ENCODE assay signal across 9 mouse cellular contexts in the genomic region with DNA sequence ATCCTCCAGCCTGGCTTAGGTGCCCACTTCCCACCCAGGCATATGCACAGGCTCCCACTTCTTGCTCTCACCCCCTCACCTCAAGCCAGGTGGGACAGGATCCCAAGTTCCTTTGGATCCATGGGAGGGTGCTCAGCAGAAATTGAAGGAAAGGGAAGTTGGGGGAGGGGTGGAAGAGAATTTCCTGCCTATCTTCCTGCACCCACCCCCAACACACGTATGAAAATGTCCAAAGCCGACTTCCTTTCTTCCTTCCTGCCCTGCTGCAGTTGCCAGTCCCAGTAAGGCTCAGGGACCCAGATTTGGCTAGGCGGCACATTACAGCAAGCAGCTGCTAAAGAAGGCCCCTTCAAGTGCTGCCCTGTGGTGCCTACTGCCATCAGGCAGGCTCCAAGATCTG. TPM values are rescaled to one million over a fixed set of nuclear protein-coding genes. Genes with fewer than 3 reads are reported as not detected.
A peak's percentile ranks its signal among the peaks of the same experiment; 100 is the strongest.
DNase-seq lines count a peak whose midpoint lies in the region; ATAC-seq and TF ChIP-seq lines count a peak whose summit lies in the region.
"Had no signal": no experiment of that assay in that cellular context is flagged by ENCODE, and none has a peak within 500 bp of the region (broad histone marks: within the 10 kb centered on the region; RNA-seq: fewer than 3 reads in every experiment).

No protein-coding gene starts in this region.

- peak overlapping the region; percentile 77 for H3K4me2 ChIP-seq in forebrain, embryonic 12.5 days
- H3K4me2 ChIP-seq in hindbrain, embryonic 12.5 days (replicated peaks): peak overlapping the region; percentile 83

- H3K4me3 ChIP-seq in cortical plate, adult 2 months (ENCODE audit: insufficient read depth, low read length): peak overlapping the region; percentile 99; the same call in 1 of the 2 replicates
- peak overlapping the region; percentile 95 for H3K4me3 ChIP-seq in forebrain, embryonic 12.5 days (replicated peaks)
- H3K4me3 ChIP-seq in hindbrain, embryonic 12.5 days: peak overlapping the region; percentile 93

- no peak for ATAC-seq in forebrain, embryonic 12.5 days (ENCODE audit: low FRiP score)
- no peak for ATAC-seq in hindbrain, embryonic 12.5 days (ENCODE audit: low FRiP score)
- ATAC-seq in erythroid progenitor cell, adult 5-6 weeks (replicated peaks; ENCODE audit: low FRiP score, poor library complexity, severe bottlenecking): no peak

- TF ChIP-seq CTCF in cortical plate, adult 2 months (IDR thresholded peaks at IDR 0.05; ENCODE audit: extremely low read depth, insufficient read depth, low read length): no peak

- H3K4me1 ChIP-seq in cortical plate, adult 2 months (ENCODE audit: control insufficient read depth, insufficient read depth, low read length): peaks cover 9% of the 10 kb centered on the region
- H3K4me1 ChIP-seq in forebrain, embryonic 12.5 days: peaks cover 65% of the 10 kb centered on the region
- peaks cover 72% of the 10 kb centered on the region for H3K4me1 ChIP-seq in hindbrain, embryonic 12.5 days

- no peaks in the 10 kb centered on the region for H3K9me3 ChIP-seq in forebrain, embryonic 12.5 days
- H3K9me3 ChIP-seq in hindbrain, embryonic 12.5 days (replicated peaks): no peaks in the 10 kb centered on the region

- 0 out of 2 replicates have a peak, but pooled peaks have one; percentile 10 for TF ChIP-seq POLR2A in cortical plate, adult 2 months (IDR thresholded peaks at IDR 0.05; ENCODE audit: extremely low read depth, insufficient read depth, low read length)

- no peaks in the 10 kb centered on the region for H3K36me3 ChIP-seq in forebrain, embryonic 12.5 days (replicated peaks)
- H3K36me3 ChIP-seq in hindbrain, embryonic 12.5 days: no peaks in the 10 kb centered on the region

- H3K9ac ChIP-seq in forebrain, embryonic 12.5 days: peak overlapping the region; percentile 100; the same call in 1 of the 2 replicates
- H3K9ac ChIP-seq in hindbrain, embryonic 12.5 days: peak overlapping the region; percentile 100
- H3K9ac ChIP-seq: liver, embryonic 14.5 days had no signal

- peak; percentile 70 for DNase-seq in lung, postnatal 10 days
- DNase-seq in cerebellum, postnatal 25 days: no peak
- no peak for DNase-seq in Muller cell, postnatal 12 days (ENCODE audit: inconsistent ontology term)
- DNase-seq in cerebellum, adult 9-10 months: no peak

- H3K27me3 ChIP-seq in forebrain, embryonic 12.5 days: no peaks in the 10 kb centered on the region; the same call in 1 of the 2 replicates
- peaks cover 13% of the 10 kb centered on the region for H3K27me3 ChIP-seq in hindbrain, embryonic 12.5 days

- WGBS in forebrain, embryonic 12.5 days: 53% methylated on average over 3 of the region's 3 CpGs
- 58% methylated on average over 3 of the region's 3 CpGs for WGBS in hindbrain, embryonic 12.5 days

- no peak overlapping the region for H3K27ac ChIP-seq in cortical plate, adult 2 months (ENCODE audit: insufficient read depth, low read length)
- H3K27ac ChIP-seq in forebrain, embryonic 12.5 days: peak overlapping the region; percentile 36; the same call in 1 of the 2 replicates
- peak overlapping the region; percentile 95; the same call in 1 of the 2 replicates for H3K27ac ChIP-seq in hindbrain, embryonic 12.5 days
- H3K27ac ChIP-seq: liver, embryonic 14.5 days had no signal

RNA-seq across cellular contexts. Expression of a gene that starts 2.1 kb away (rescaled TPM):
- 22.3 and 23.3 TPM in 2 replicates for polyA plus RNA-seq in cortical plate, adult 2 months (2012; rRNA removed)
- 10.8 and 11.3 TPM in 2 replicates for polyA plus RNA-seq in forebrain, embryonic 12.5 days (2016; fragmentation: Nextera tagmentation; extraction: Ambion mirVana)
- 11.2 and 12.5 TPM in 2 replicates for polyA plus RNA-seq in hindbrain, embryonic 12.5 days (2016; fragmentation: Nextera tagmentation; extraction: Ambion mirVana)
- total RNA-seq in erythroid progenitor cell, adult 5-6 weeks (2015; ENCODE audit: low replicate concordance): not detected in 2 replicates
- not detected in 2 replicates for total RNA-seq in erythroid progenitor cell, adult 5-6 weeks (2017; ENCODE audit: low replicate concordance)

RNA-seq across cellular contexts. Expression of a gene that starts 17.5 kb away (rescaled TPM):
- polyA plus RNA-seq in cortical plate, adult 2 months (2012; rRNA removed): 14.7 and 15.8 TPM in 2 replicates
- 39.7 and 41.0 TPM in 2 replicates for polyA plus RNA-seq in forebrain, embryonic 12.5 days (2016; fragmentation: Nextera tagmentation; extraction: Ambion mirVana)
- polyA plus RNA-seq in hindbrain, embryonic 12.5 days (2016; fragmentation: Nextera tagmentation; extraction: Ambion mirVana): 28.8 and 31.9 TPM in 2 replicates
- total RNA-seq in erythroid progenitor cell, adult 5-6 weeks (2015; ENCODE audit: low replicate concordance): 10.1 and 19.8 TPM in 2 replicates
- total RNA-seq in erythroid progenitor cell, adult 5-6 weeks (2017; ENCODE audit: low replicate concordance): 1.7 and 4.6 TPM in 2 replicates

RNA-seq across cellular contexts. Expression of a gene that starts 56.6 kb away (rescaled TPM):
- polyA plus RNA-seq in cortical plate, adult 2 months (2012; rRNA removed): 15.7 and 16.0 TPM in 2 replicates
- polyA plus RNA-seq in forebrain, embryonic 12.5 days (2016; fragmentation: Nextera tagmentation; extraction: Ambion mirVana): 1.8 and 3.1 TPM in 2 replicates
- polyA plus RNA-seq in hindbrain, embryonic 12.5 days (2016; fragmentation: Nextera tagmentation; extraction: Ambion mirVana): 2.9 and 3.8 TPM in 2 replicates
- 151 and 220 TPM in 2 replicates for total RNA-seq in erythroid progenitor cell, adult 5-6 weeks (2015; ENCODE audit: low replicate concordance)
- 10.8 and 18.9 TPM in 2 replicates for total RNA-seq in erythroid progenitor cell, adult 5-6 weeks (2017; ENCODE audit: low replicate concordance)

RNA-seq across cellular contexts. Expression of a gene that starts 59.4 kb away (rescaled TPM):
- polyA plus RNA-seq in cortical plate, adult 2 months (2012; rRNA removed): 2.8 and 3.3 TPM in 2 replicates
- polyA plus RNA-seq in forebrain, embryonic 12.5 days (2016; fragmentation: Nextera tagmentation; extraction: Ambion mirVana): 0.24 and 0.28 TPM in 2 replicates
- polyA plus RNA-seq in hindbrain, embryonic 12.5 days (2016; fragmentation: Nextera tagmentation; extraction: Ambion mirVana): 0.29 and 0.37 TPM in 2 replicates
- total RNA-seq in erythroid progenitor cell, adult 5-6 weeks (2015; ENCODE audit: low replicate concordance): not detected in 2 replicates
- not detected in 2 replicates for total RNA-seq in erythroid progenitor cell, adult 5-6 weeks (2017; ENCODE audit: low replicate concordance)
- polyA plus RNA-seq: liver, embryonic 14.5 days had no signal
